ENCODE assay signal across 22 mouse cellular contexts in genomic region chr1:156247893-156248292, GRCm38 (mm10). TPM values are rescaled to one million over a fixed set of nuclear protein-coding genes. Genes with fewer than 3 reads are reported as not detected.
"Had no signal": no experiment of that assay in that cellular context is flagged by ENCODE, and none has a peak within 500 bp of the region (broad histone marks: within the 10 kb centered on the region; RNA-seq: fewer than 3 reads in every experiment).

No protein-coding gene starts in this region.

- H3K9ac ChIP-seq: lung, embryonic 14.5 days; midbrain, embryonic 13.5 days; midbrain, embryonic 15.5 days; neural tube, embryonic 13.5 days; neural tube, embryonic 15.5 days had no signal

- DNase-seq: lung, adult 18-20 months; lung, embryonic 14.5 days; lung, postnatal 10 days; lung, postnatal 4 days; retina, postnatal 1 day; right cerebral cortex, adult 18-20 months; right cerebral cortex, postnatal 25 days; right cerebral cortex, postnatal 4 days; spleen, adult 18-20 months; thymus, adult 18-20 months; thymus, postnatal 14 days; thymus, postnatal 36 days had no signal

- ATAC-seq: midbrain, embryonic 13.5 days; midbrain, embryonic 15.5 days had no signal

- H3K4me3 ChIP-seq: midbrain, embryonic 10.5 days; midbrain, embryonic 13.5 days; midbrain, embryonic 15.5 days; neural tube, embryonic 13.5 days; neural tube, embryonic 15.5 days had no signal

- H3K4me2 ChIP-seq: lung, embryonic 14.5 days; midbrain, embryonic 13.5 days; midbrain, embryonic 15.5 days; neural tube, embryonic 13.5 days; neural tube, embryonic 15.5 days had no signal

- H3K27me3 ChIP-seq: midbrain, embryonic 13.5 days; midbrain, embryonic 15.5 days; neural tube, embryonic 13.5 days; neural tube, embryonic 15.5 days had no signal

- H3K9me3 ChIP-seq: midbrain, embryonic 10.5 days; midbrain, embryonic 13.5 days; midbrain, embryonic 15.5 days; neural tube, embryonic 13.5 days; neural tube, embryonic 15.5 days had no signal

- H3K4me1 ChIP-seq: midbrain, embryonic 10.5 days; midbrain, embryonic 13.5 days; midbrain, embryonic 15.5 days; neural tube, embryonic 13.5 days; neural tube, embryonic 15.5 days had no signal

- H3K36me3 ChIP-seq: midbrain, embryonic 10.5 days; midbrain, embryonic 13.5 days; midbrain, embryonic 15.5 days; neural tube, embryonic 13.5 days; neural tube, embryonic 15.5 days had no signal

- H3K27ac ChIP-seq: midbrain, embryonic 10.5 days; midbrain, embryonic 13.5 days; midbrain, embryonic 15.5 days; neural tube, embryonic 13.5 days; neural tube, embryonic 15.5 days had no signal

RNA-seq across cellular contexts. Expression of gene Fam163a, which starts 43.1 kb away (rescaled TPM):
- total RNA-seq: megakaryocyte, adult 5-6 weeks; megakaryocyte-erythroid progenitor cell, adult 5-6 weeks; monocyte, adult 5-6 weeks had no signal

RNA-seq across cellular contexts. Expression of gene Tdrd5, which starts 55.6 kb away (rescaled TPM):
- total RNA-seq: megakaryocyte, adult 5-6 weeks; megakaryocyte-erythroid progenitor cell, adult 5-6 weeks had no signal
- polyA plus RNA-seq: neural tube, embryonic 11.5 days; small intestine, adult 2 months had no signal
